Mouse (Mus musculus): ENCODE results near the gene Dnm3.

Gene Dnm3

GRCm38 (mm10) chr1:162209487-162210149 lies 268.2 kb downstream of the Dnm3 start:
- DNase-seq (ENCODE audit: low read depth, low spot score): no peak

- no peak for DNase-seq (ENCODE audit: low read depth, low spot score)
Measured at GRCm38 (mm10) chr1:162209010-162209409, 268.8 kb downstream of the Dnm3 start.

GRCm38 (mm10) chr1:162207708-162208043 lies 270.2 kb downstream of the Dnm3 start:
- DNase-seq (ENCODE audit: low read depth, low spot score): no peak

- DNase-seq (ENCODE audit: low read depth, low spot score): peak; percentile 93
Measured at GRCm38 (mm10) chr1:162206998-162207707, 270.7 kb downstream of the Dnm3 start.

- DNase-seq (ENCODE audit: low read depth, low spot score): no peak
Measured at GRCm38 (mm10) chr1:162202465-162203348, 275.1 kb downstream of the Dnm3 start.

- DNase-seq (ENCODE audit: low read depth, low spot score): no peak
Measured at GRCm38 (mm10) chr1:162200446-162200845, 277.4 kb downstream of the Dnm3 start.

- peak; percentile 84 for DNase-seq (ENCODE audit: low read depth, low spot score)
Measured at GRCm38 (mm10) chr1:162196812-162197680, 280.8 kb downstream of the Dnm3 start.

GRCm38 (mm10) chr1:162188744-162189143 lies 289.1 kb downstream of the Dnm3 start:
- DNase-seq (ENCODE audit: low read depth, low spot score): no peak

GRCm38 (mm10) chr1:162187352-162188120 lies 290.3 kb downstream of the Dnm3 start:
- DNase-seq (ENCODE audit: low read depth, low spot score): peak; percentile 80

GRCm38 (mm10) chr1:162186470-162187351 lies 291.1 kb downstream of the Dnm3 start:
- DNase-seq (ENCODE audit: low read depth, low spot score): peak; percentile 90

GRCm38 (mm10) chr1:162184003-162184748 lies 293.7 kb downstream of the Dnm3 start:
- DNase-seq (ENCODE audit: low read depth, low spot score): peak; percentile 88

- DNase-seq (ENCODE audit: low read depth, low spot score): no peak
Measured at GRCm38 (mm10) chr1:162183438-162183837, 294.4 kb downstream of the Dnm3 start.

- DNase-seq (ENCODE audit: low read depth, low spot score): no peak
Measured at GRCm38 (mm10) chr1:162181187-162181975, 296.5 kb downstream of the Dnm3 start.

GRCm38 (mm10) chr1:162180451-162180850 lies 297.4 kb downstream of the Dnm3 start:
- DNase-seq (ENCODE audit: low read depth, low spot score): peak; percentile 80

- no peak for DNase-seq (ENCODE audit: low read depth, low spot score)
Measured at GRCm38 (mm10) chr1:162179401-162179800, 298.4 kb downstream of the Dnm3 start.

- DNase-seq (ENCODE audit: low read depth, low spot score): no peak
Measured at GRCm38 (mm10) chr1:162172806-162173205, 305.0 kb downstream of the Dnm3 start.

GRCm38 (mm10) chr1:162163687-162164484 lies 313.9 kb downstream of the Dnm3 start:
- no peak for DNase-seq (ENCODE audit: low read depth, low spot score)

Measured in 3T3-L1 (cell line).